Mouse (Mus musculus): ENCODE measurements at regions not wholly inside any gene's neighbourhood (a gene's known extent, or its start where the extent isn't known, plus 50 kb on each side); places are given as distances from the start of the nearest gene placed in this dataset.
"Not testable (repeated sequence)": the region's sequence is repeated elsewhere in the genome, so short reads cannot be mapped to it uniquely, and the experiment has no call there.

GRCm38 (mm10) chr4:94361528-94362217, 194.7 kb upstream of the Gm10306 start:
- Histone ChIP-seq H3K4me3 (no peak overlapping the region), H3K36me3 (no peaks in the 10 kb centered on the region), H3K9me3 (no peaks in the 10 kb centered on the region), H3K27me3 (no peaks in the 10 kb centered on the region), H3K9ac (replicated peaks) (no peak overlapping the region), H3K4me2 (replicated peaks) (peak overlapping the region; percentile 23; the same call in 1 of the 2 replicates), H3K27ac (replicated peaks) (0 out of 2 replicates have a peak overlapping the region, but pooled peaks have one; percentile 42), H3K4me1 (peaks cover 11% of the 10 kb centered on the region; the same call in 1 of the 2 replicates)
- WGBS, result 41% methylated on average over 12 of the region's 12 CpGs
- peak; percentile 54; the same call in 1 of the 2 replicates for ATAC-seq (ENCODE audit: low FRiP score, low read depth)

- WGBS, result 76% methylated on average over 4 of the region's 4 CpGs
- no peak overlapping the region for H3K27ac ChIP-seq (replicated peaks)
- H3K27me3 ChIP-seq, result no peaks in the 10 kb centered on the region
- H3K36me3 ChIP-seq, result no peaks in the 10 kb centered on the region
- no peak overlapping the region for H3K4me3 ChIP-seq
- H3K4me2 ChIP-seq (replicated peaks), result no peak overlapping the region
- ATAC-seq (ENCODE audit: low FRiP score, low read depth), result no peak
- no peak overlapping the region for H3K9ac ChIP-seq (replicated peaks)
- no peaks in the 10 kb centered on the region for H3K9me3 ChIP-seq
- H3K4me1 ChIP-seq, result peaks cover 11% of the 10 kb centered on the region; the same call in 1 of the 2 replicates
Measured at GRCm38 (mm10) chr4:94365375-94365774, 191.0 kb upstream of the Gm10306 start.

- Histone ChIP-seq H3K4me3 (no peak overlapping the region), H3K36me3 (no peaks in the 10 kb centered on the region), H3K9ac (replicated peaks) (no peak overlapping the region), H3K27me3 (no peaks in the 10 kb centered on the region), H3K4me2 (replicated peaks) (no peak overlapping the region), H3K27ac (replicated peaks) (no peak overlapping the region), H3K4me1 (no peaks in the 10 kb centered on the region), H3K9me3 (no peaks in the 10 kb centered on the region)
- ATAC-seq (ENCODE audit: low FRiP score, low read depth), result no peak
- 94% methylated on average over 3 of the region's 3 CpGs for WGBS
Measured at GRCm38 (mm10) chr4:94367174-94367573, 189.2 kb upstream of the Gm10306 start.

GRCm38 (mm10) chr4:94370981-94371380, 185.4 kb upstream of the Gm10306 start:
- Histone ChIP-seq H3K36me3 (no peaks in the 10 kb centered on the region), H3K4me3 (no peak overlapping the region), H3K4me2 (replicated peaks) (no peak overlapping the region), H3K4me1 (no peaks in the 10 kb centered on the region), H3K27me3 (no peaks in the 10 kb centered on the region), H3K9me3 (no peaks in the 10 kb centered on the region), H3K27ac (replicated peaks) (no peak overlapping the region), H3K9ac (replicated peaks) (no peak overlapping the region)
- no peak for ATAC-seq (ENCODE audit: low FRiP score, low read depth)
- 73% methylated on average over 6 of the region's 6 CpGs for WGBS

- no peaks in the 10 kb centered on the region for H3K4me1 ChIP-seq
- no peak overlapping the region for H3K9ac ChIP-seq (replicated peaks)
- no peak overlapping the region for H3K4me3 ChIP-seq
- no peaks in the 10 kb centered on the region for H3K36me3 ChIP-seq
- H3K9me3 ChIP-seq, result no peaks in the 10 kb centered on the region
- ATAC-seq (ENCODE audit: low FRiP score, low read depth), result no peak
- H3K4me2 ChIP-seq (replicated peaks), result no peak overlapping the region
- WGBS, result 90% methylated on average over 1 of the region's 1 CpGs
- no peaks in the 10 kb centered on the region for H3K27me3 ChIP-seq
- no peak overlapping the region for H3K27ac ChIP-seq (replicated peaks)
Measured at GRCm38 (mm10) chr4:94376256-94376655, 180.1 kb upstream of the Gm10306 start.

GRCm38 (mm10) chr4:94385703-94386102, 170.6 kb upstream of the Gm10306 start:
- H3K9ac ChIP-seq (replicated peaks), result no peak overlapping the region
- H3K4me2 ChIP-seq (replicated peaks), result no peak overlapping the region
- no peaks in the 10 kb centered on the region for H3K9me3 ChIP-seq
- H3K27me3 ChIP-seq, result no peaks in the 10 kb centered on the region
- no peaks in the 10 kb centered on the region for H3K36me3 ChIP-seq
- no peaks in the 10 kb centered on the region for H3K4me1 ChIP-seq
- ATAC-seq (ENCODE audit: low FRiP score, low read depth), result no peak
- 45% methylated on average over 7 of the region's 7 CpGs for WGBS
- no peak overlapping the region for H3K4me3 ChIP-seq
- H3K27ac ChIP-seq (replicated peaks), result no peak overlapping the region

- H3K4me3 ChIP-seq, result no peak overlapping the region
- no peak for ATAC-seq (ENCODE audit: low FRiP score, low read depth)
- H3K9ac ChIP-seq (replicated peaks), result no peak overlapping the region
- no peaks in the 10 kb centered on the region for H3K27me3 ChIP-seq
- no peak overlapping the region for H3K4me2 ChIP-seq (replicated peaks)
- WGBS, result 67% methylated on average over 2 of the region's 2 CpGs
- no peaks in the 10 kb centered on the region for H3K36me3 ChIP-seq
- no peaks in the 10 kb centered on the region for H3K9me3 ChIP-seq
- no peaks in the 10 kb centered on the region for H3K4me1 ChIP-seq
- no peak overlapping the region for H3K27ac ChIP-seq (replicated peaks)
Measured at GRCm38 (mm10) chr4:94388317-94388716, 168.0 kb upstream of the Gm10306 start.

GRCm38 (mm10) chr4:94394462-94394861, 161.9 kb upstream of the Gm10306 start:
- Histone ChIP-seq H3K4me3 (no peak overlapping the region), H3K27ac (replicated peaks) (no peak overlapping the region), H3K4me1 (no peaks in the 10 kb centered on the region), H3K9ac (replicated peaks) (no peak overlapping the region), H3K9me3 (no peaks in the 10 kb centered on the region), H3K27me3 (no peaks in the 10 kb centered on the region), H3K4me2 (replicated peaks) (no peak overlapping the region), H3K36me3 (no peaks in the 10 kb centered on the region)
- 66% methylated on average over 2 of the region's 2 CpGs for WGBS
- no peak for ATAC-seq (ENCODE audit: low FRiP score, low read depth)

- no peaks in the 10 kb centered on the region for H3K4me1 ChIP-seq
- no peaks in the 10 kb centered on the region for H3K27me3 ChIP-seq
- H3K4me3 ChIP-seq, result no peak overlapping the region
- H3K9ac ChIP-seq (replicated peaks), result no peak overlapping the region
- H3K27ac ChIP-seq (replicated peaks), result no peak overlapping the region
- ATAC-seq (ENCODE audit: low FRiP score, low read depth), result no peak
- no peaks in the 10 kb centered on the region for H3K9me3 ChIP-seq
- 79% methylated on average over 2 of the region's 2 CpGs for WGBS
- no peak overlapping the region for H3K4me2 ChIP-seq (replicated peaks)
- H3K36me3 ChIP-seq, result no peaks in the 10 kb centered on the region
Measured at GRCm38 (mm10) chr4:94397284-94397683, 159.1 kb upstream of the Gm10306 start.

GRCm38 (mm10) chr4:94406922-94407321, 149.4 kb upstream of the Gm10306 start:
- H3K9me3 ChIP-seq, result no peaks in the 10 kb centered on the region
- no peaks in the 10 kb centered on the region for H3K4me1 ChIP-seq
- no peak overlapping the region for H3K27ac ChIP-seq (replicated peaks)
- no peak overlapping the region for H3K4me2 ChIP-seq (replicated peaks)
- peak; percentile 73 for ATAC-seq (ENCODE audit: low FRiP score, low read depth)
- no peak overlapping the region for H3K9ac ChIP-seq (replicated peaks)
- no peak overlapping the region for H3K4me3 ChIP-seq
- 38% methylated on average over 1 of the region's 1 CpGs for WGBS
- no peaks in the 10 kb centered on the region for H3K36me3 ChIP-seq
- H3K27me3 ChIP-seq, result no peaks in the 10 kb centered on the region

- H3K4me1 ChIP-seq, result no peaks in the 10 kb centered on the region
- H3K27ac ChIP-seq (replicated peaks), result no peak overlapping the region
- H3K27me3 ChIP-seq, result no peaks in the 10 kb centered on the region
- H3K9ac ChIP-seq (replicated peaks), result no peak overlapping the region
- 0 out of 2 replicates have a peak, but pooled peaks have one; percentile 27 for ATAC-seq (ENCODE audit: low FRiP score, low read depth)
- no peaks in the 10 kb centered on the region for H3K36me3 ChIP-seq
- H3K4me2 ChIP-seq (replicated peaks), result no peak overlapping the region
- 83% methylated on average over 4 of the region's 4 CpGs for WGBS
- H3K9me3 ChIP-seq, result no peaks in the 10 kb centered on the region
- H3K4me3 ChIP-seq, result no peak overlapping the region
Measured at GRCm38 (mm10) chr4:94407503-94407902, 148.8 kb upstream of the Gm10306 start.

GRCm38 (mm10) chr4:94412661-94413060, 143.7 kb upstream of the Gm10306 start:
- H3K36me3 ChIP-seq, result no peaks in the 10 kb centered on the region
- H3K4me2 ChIP-seq (replicated peaks), result no peak overlapping the region
- H3K9ac ChIP-seq (replicated peaks), result no peak overlapping the region
- H3K4me3 ChIP-seq, result no peak overlapping the region
- no peaks in the 10 kb centered on the region for H3K9me3 ChIP-seq
- no peak overlapping the region for H3K27ac ChIP-seq (replicated peaks)
- H3K4me1 ChIP-seq, result no peaks in the 10 kb centered on the region
- no peak for ATAC-seq (ENCODE audit: low FRiP score, low read depth)
- WGBS, result 72% methylated on average over 2 of the region's 2 CpGs
- no peaks in the 10 kb centered on the region for H3K27me3 ChIP-seq

GRCm38 (mm10) chr4:94425525-94425924, 130.8 kb upstream of the Gm10306 start:
- H3K9ac ChIP-seq (replicated peaks); H3K27me3 ChIP-seq; H3K4me1 ChIP-seq; H3K4me2 ChIP-seq (replicated peaks); H3K36me3 ChIP-seq; H3K4me3 ChIP-seq; H3K9me3 ChIP-seq; H3K27ac ChIP-seq (replicated peaks); ATAC-seq (ENCODE audit: low FRiP score, low read depth): not testable (repeated sequence)
- 86% methylated on average over 10 of the region's 10 CpGs for WGBS
